Mouse (Mus musculus): ENCODE results near the gene Ubr2. TPM values are rescaled to one million over a fixed set of nuclear protein-coding genes. Genes with fewer than 3 reads are reported as not detected.

The Ubr2 gene
- polyA plus RNA-seq, 1 experiment from 2014 or later, result 22.5 TPM

DNA sequence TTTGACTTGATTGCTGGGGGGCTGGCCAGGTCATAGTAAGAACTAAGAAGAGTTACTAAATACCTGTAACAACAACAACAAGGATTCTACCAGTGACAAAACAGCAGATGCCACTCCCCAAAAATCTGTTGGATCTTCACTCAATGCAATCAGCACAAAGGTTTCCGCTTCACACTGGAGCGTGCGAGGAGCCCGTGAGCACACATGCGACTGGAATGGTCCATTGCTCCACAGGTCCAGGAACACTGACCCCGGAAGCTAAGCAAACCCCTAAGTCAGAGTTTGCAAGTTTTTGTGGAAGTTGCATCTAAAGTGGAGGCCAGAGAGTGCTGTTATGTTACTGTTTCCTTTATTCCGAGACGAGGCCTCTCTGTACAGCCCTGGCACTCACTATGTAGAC, 16.7 kb downstream of the Ubr2 start:
- Histone ChIP-seq H3K27me3 (ENCODE audit: control insufficient read depth, insufficient read depth, low read length) (no peaks in the 10 kb centered on the region), H3K4me3 (replicated peaks; ENCODE audit: low read length) (no peak overlapping the region), H3K4me2 (replicated peaks) (no peak overlapping the region), H3K9ac (no peak overlapping the region), H3K27ac (no peak overlapping the region), H3K9me3 (ENCODE audit: control insufficient read depth, low read length) (no peaks in the 10 kb centered on the region), H3K36me3 (replicated peaks; ENCODE audit: control insufficient read depth, insufficient read depth) (peaks cover 64% of the 10 kb centered on the region), H3K4me1 (replicated peaks; ENCODE audit: control insufficient read depth, insufficient read depth, low read length) (no peaks in the 10 kb centered on the region)
- ATAC-seq (ENCODE audit: low FRiP score) (no peak), DNase-seq (ENCODE audit: low spot score) (no peak)
- WGBS, result 94% methylated on average over 8 of the region's 8 CpGs

- DNase-seq (ENCODE audit: low spot score) (no peak), ATAC-seq (ENCODE audit: low FRiP score) (no peak)
- 88% methylated on average over 3 of the region's 3 CpGs for whole genome bisulfite sequencing
- H3K27me3 ChIP-seq (ENCODE audit: control insufficient read depth, insufficient read depth, low read length), result no peaks in the 10 kb centered on the region
- H3K36me3 ChIP-seq (replicated peaks; ENCODE audit: control insufficient read depth, insufficient read depth), result peaks cover 98% of the 10 kb centered on the region
- no peak overlapping the region for H3K9ac ChIP-seq
- no peaks in the 10 kb centered on the region for H3K9me3 ChIP-seq (ENCODE audit: control insufficient read depth, low read length)
- H3K4me1 ChIP-seq (replicated peaks; ENCODE audit: control insufficient read depth, insufficient read depth, low read length), result no peaks in the 10 kb centered on the region
- no peak overlapping the region for H3K27ac ChIP-seq
- H3K4me2 ChIP-seq (replicated peaks), result no peak overlapping the region
- no peak overlapping the region for H3K4me3 ChIP-seq (replicated peaks; ENCODE audit: low read length)
Observed at GRCm38 (mm10) chr17:46987631-46988030, 22.7 kb downstream of the Ubr2 start.

- Histone ChIP-seq H3K27me3 (ENCODE audit: control insufficient read depth, insufficient read depth, low read length) (no peaks in the 10 kb centered on the region), H3K4me3 (replicated peaks; ENCODE audit: low read length) (no peak overlapping the region), H3K27ac (no peak overlapping the region), H3K9ac (no peak overlapping the region), H3K9me3 (ENCODE audit: control insufficient read depth, low read length) (no peaks in the 10 kb centered on the region), H3K4me1 (replicated peaks; ENCODE audit: control insufficient read depth, insufficient read depth, low read length) (no peaks in the 10 kb centered on the region), H3K36me3 (replicated peaks; ENCODE audit: control insufficient read depth, insufficient read depth) (peaks cover 98% of the 10 kb centered on the region), H3K4me2 (replicated peaks) (no peak overlapping the region)
- no peak for DNase-seq (ENCODE audit: low spot score)
- no peak for ATAC-seq (ENCODE audit: low FRiP score)
- 95% methylated on average over 6 of the region's 6 CpGs for WGBS
Observed at GRCm38 (mm10) chr17:46980050-46980449, 30.3 kb downstream of the Ubr2 start.

- DNase-seq (ENCODE audit: low spot score) (peak; percentile 61), ATAC-seq (ENCODE audit: low FRiP score) (no peak)
- Histone ChIP-seq H3K4me2 (replicated peaks) (no peak overlapping the region), H3K9me3 (ENCODE audit: control insufficient read depth, low read length) (no peaks in the 10 kb centered on the region), H3K27me3 (ENCODE audit: control insufficient read depth, insufficient read depth, low read length) (no peaks in the 10 kb centered on the region), H3K36me3 (replicated peaks; ENCODE audit: control insufficient read depth, insufficient read depth) (peaks cover 97% of the 10 kb centered on the region), H3K4me1 (replicated peaks; ENCODE audit: control insufficient read depth, insufficient read depth, low read length) (no peaks in the 10 kb centered on the region), H3K4me3 (replicated peaks; ENCODE audit: low read length) (no peak overlapping the region), H3K9ac (no peak overlapping the region), H3K27ac (no peak overlapping the region)
- WGBS, result 63% methylated on average over 3 of the region's 3 CpGs
Observed at GRCm38 (mm10) chr17:46975183-46975582, 35.2 kb downstream of the Ubr2 start.

- Histone ChIP-seq H3K9ac (no peak overlapping the region), H3K9me3 (ENCODE audit: control insufficient read depth, low read length) (no peaks in the 10 kb centered on the region), H3K27me3 (ENCODE audit: control insufficient read depth, insufficient read depth, low read length) (no peaks in the 10 kb centered on the region), H3K4me1 (replicated peaks; ENCODE audit: control insufficient read depth, insufficient read depth, low read length) (no peaks in the 10 kb centered on the region), H3K4me2 (replicated peaks) (no peak overlapping the region), H3K27ac (no peak overlapping the region), H3K4me3 (replicated peaks; ENCODE audit: low read length) (no peak overlapping the region), H3K36me3 (replicated peaks; ENCODE audit: control insufficient read depth, insufficient read depth) (peaks cover 97% of the 10 kb centered on the region)
- 96% methylated on average over 7 of the region's 7 CpGs for WGBS
- ATAC-seq (ENCODE audit: low FRiP score) (no peak), DNase-seq (ENCODE audit: low spot score) (no peak)
Observed at GRCm38 (mm10) chr17:46972603-46973002, 37.8 kb downstream of the Ubr2 start.

DNA sequence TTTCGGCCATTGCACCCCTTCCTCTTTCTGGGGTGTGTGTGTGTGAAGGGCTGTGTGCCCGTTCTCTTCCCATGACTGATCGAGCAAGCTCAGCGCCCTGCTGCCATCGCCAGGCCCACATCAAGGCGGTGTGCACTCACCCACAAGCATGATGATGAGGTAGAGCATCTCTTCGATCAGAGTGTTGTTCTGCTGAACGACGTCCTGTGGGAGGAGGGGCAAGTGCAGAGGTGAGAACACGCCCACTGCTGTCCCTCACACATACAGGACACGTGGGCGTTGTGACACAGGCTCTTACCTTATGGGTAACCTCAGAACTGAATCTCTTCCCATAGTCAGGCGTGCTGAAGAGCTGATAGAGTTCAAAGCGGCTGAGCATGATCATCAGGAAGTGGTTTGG, 43.5 kb downstream of the Ubr2 start:
- ATAC-seq (ENCODE audit: low FRiP score) (no peak), DNase-seq (ENCODE audit: low spot score) (no peak)
- Histone ChIP-seq H3K27me3 (ENCODE audit: control insufficient read depth, insufficient read depth, low read length) (no peaks in the 10 kb centered on the region), H3K4me3 (replicated peaks; ENCODE audit: low read length) (no peak overlapping the region), H3K9ac (no peak overlapping the region), H3K4me1 (replicated peaks; ENCODE audit: control insufficient read depth, insufficient read depth, low read length) (no peaks in the 10 kb centered on the region), H3K27ac (no peak overlapping the region), H3K4me2 (replicated peaks) (no peak overlapping the region), H3K9me3 (ENCODE audit: control insufficient read depth, low read length) (no peaks in the 10 kb centered on the region), H3K36me3 (replicated peaks; ENCODE audit: control insufficient read depth, insufficient read depth) (peaks cover 100% of the 10 kb centered on the region)
- WGBS, result 95% methylated on average over 14 of the region's 14 CpGs

DNA sequence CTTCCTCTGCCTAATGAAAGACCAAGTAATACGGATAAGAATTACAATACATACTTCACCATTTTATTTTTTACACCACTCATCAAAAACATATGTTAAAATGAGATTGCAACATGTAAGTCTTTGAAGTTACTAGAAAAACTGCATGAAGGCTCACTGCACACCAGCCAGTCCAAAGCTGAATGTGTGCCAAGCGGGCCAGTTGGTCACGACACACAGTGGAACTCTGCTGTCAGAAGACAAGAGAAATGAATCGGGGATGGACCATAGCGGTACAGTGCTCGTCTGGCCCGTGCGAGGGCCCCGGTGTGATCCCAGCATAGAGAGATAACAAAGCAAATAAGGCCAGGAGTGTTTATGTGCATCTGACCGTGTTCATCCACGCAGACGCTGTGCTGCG, 47.2 kb downstream of the Ubr2 start:
- no peak overlapping the region for H3K27ac ChIP-seq
- H3K9me3 ChIP-seq (ENCODE audit: control insufficient read depth, low read length), result no peaks in the 10 kb centered on the region
- H3K9ac ChIP-seq, result no peak overlapping the region
- no peaks in the 10 kb centered on the region for H3K4me1 ChIP-seq (replicated peaks; ENCODE audit: control insufficient read depth, insufficient read depth, low read length)
- H3K27me3 ChIP-seq (ENCODE audit: control insufficient read depth, insufficient read depth, low read length), result no peaks in the 10 kb centered on the region
- ATAC-seq (ENCODE audit: low FRiP score) (no peak), DNase-seq (ENCODE audit: low spot score) (no peak)
- H3K4me2 ChIP-seq (replicated peaks), result no peak overlapping the region
- peaks cover 100% of the 10 kb centered on the region for H3K36me3 ChIP-seq (replicated peaks; ENCODE audit: control insufficient read depth, insufficient read depth)
- WGBS, result 85% methylated on average over 13 of the region's 13 CpGs
- H3K4me3 ChIP-seq (replicated peaks; ENCODE audit: low read length), result no peak overlapping the region

GRCm38 (mm10) chr17:46962153-46962552, 48.2 kb downstream of the Ubr2 start:
- Histone ChIP-seq H3K9ac (no peak overlapping the region), H3K4me3 (replicated peaks; ENCODE audit: low read length) (no peak overlapping the region), H3K9me3 (ENCODE audit: control insufficient read depth, low read length) (no peaks in the 10 kb centered on the region), H3K4me1 (replicated peaks; ENCODE audit: control insufficient read depth, insufficient read depth, low read length) (no peaks in the 10 kb centered on the region), H3K27ac (no peak overlapping the region), H3K36me3 (replicated peaks; ENCODE audit: control insufficient read depth, insufficient read depth) (peaks cover 100% of the 10 kb centered on the region), H3K27me3 (ENCODE audit: control insufficient read depth, insufficient read depth, low read length) (no peaks in the 10 kb centered on the region), H3K4me2 (replicated peaks) (no peak overlapping the region)
- WGBS, result 82% methylated on average over 3 of the region's 3 CpGs
- DNase-seq (ENCODE audit: low spot score), result no peak
- ATAC-seq (ENCODE audit: low FRiP score), result no peak

DNA sequence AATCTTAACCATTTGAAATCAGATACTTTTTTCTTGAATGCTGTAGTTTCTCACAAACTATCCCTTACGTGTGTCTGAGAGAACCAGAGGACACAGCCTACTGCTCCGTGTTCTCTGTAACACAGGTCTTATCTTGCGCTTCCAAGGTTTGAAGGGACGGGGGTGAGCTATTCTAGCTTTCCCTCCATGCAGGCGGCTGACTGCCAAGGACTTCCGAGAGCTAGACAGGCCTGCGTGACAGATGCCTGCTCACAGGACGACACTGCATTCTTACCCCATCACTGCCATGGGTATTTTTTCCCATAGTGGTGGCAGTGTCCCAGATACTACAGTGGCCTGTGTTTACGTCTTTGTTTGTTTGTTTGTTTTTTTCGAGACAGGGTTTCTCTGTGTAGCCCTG, 50.1 kb downstream of the Ubr2 start:
- peaks cover 100% of the 10 kb centered on the region for H3K36me3 ChIP-seq (replicated peaks; ENCODE audit: control insufficient read depth, insufficient read depth)
- no peak overlapping the region for H3K27ac ChIP-seq
- no peaks in the 10 kb centered on the region for H3K27me3 ChIP-seq (ENCODE audit: control insufficient read depth, insufficient read depth, low read length)
- H3K9ac ChIP-seq, result no peak overlapping the region
- 90% methylated on average over 10 of the region's 10 CpGs for WGBS
- DNase-seq (ENCODE audit: low spot score), result no peak
- H3K4me2 ChIP-seq (replicated peaks), result no peak overlapping the region
- H3K4me3 ChIP-seq (replicated peaks; ENCODE audit: low read length), result no peak overlapping the region
- H3K4me1 ChIP-seq (replicated peaks; ENCODE audit: control insufficient read depth, insufficient read depth, low read length), result no peaks in the 10 kb centered on the region
- no peak for ATAC-seq (ENCODE audit: low FRiP score)
- no peaks in the 10 kb centered on the region for H3K9me3 ChIP-seq (ENCODE audit: control insufficient read depth, low read length)

GRCm38 (mm10) chr17:46958045-46958444, 52.3 kb downstream of the Ubr2 start:
- 97% methylated on average over 2 of the region's 2 CpGs for WGBS
- Histone ChIP-seq H3K27me3 (ENCODE audit: control insufficient read depth, insufficient read depth, low read length) (no peaks in the 10 kb centered on the region), H3K9me3 (ENCODE audit: control insufficient read depth, low read length) (no peaks in the 10 kb centered on the region), H3K36me3 (replicated peaks; ENCODE audit: control insufficient read depth, insufficient read depth) (peaks cover 100% of the 10 kb centered on the region), H3K4me2 (replicated peaks) (no peak overlapping the region), H3K4me1 (replicated peaks; ENCODE audit: control insufficient read depth, insufficient read depth, low read length) (no peaks in the 10 kb centered on the region), H3K4me3 (replicated peaks; ENCODE audit: low read length) (no peak overlapping the region), H3K27ac (no peak overlapping the region), H3K9ac (no peak overlapping the region)
- ATAC-seq (ENCODE audit: low FRiP score) (no peak), DNase-seq (ENCODE audit: low spot score) (no peak)

Data from hindbrain, embryonic 14.5 days (tissue).